Mouse (Mus musculus) embryonic stem cell, embryonic (primary cell): ENCODE data around the gene Gmppa.

Source experiments
- CTCF ChIA-PET, 4 experiments: fragments of 300-600 bp in 2 of 4; fragments of 350-600 bp in 2 of 4; sonication (Branson Sonifier 250); formaldehyde crosslinking; loops; one replicate each; lab custom pipeline; 2022; ENCODE audit warnings: inconsistent platforms in 2 of 4; lab: Charles Lee
- POLR2A ChIA-PET, 4 experiments: fragments of 300-600 bp in 2 of 4; fragments of 350-600 bp in 2 of 4; sonication (Branson Sonifier 250); formaldehyde crosslinking; loops; one replicate each; lab custom pipeline; 2022; ENCODE audit warnings: antibody characterized with exemption in 4 of 4, inconsistent platforms in 1 of 4; lab: Charles Lee

Gene Gmppa

DNA sequence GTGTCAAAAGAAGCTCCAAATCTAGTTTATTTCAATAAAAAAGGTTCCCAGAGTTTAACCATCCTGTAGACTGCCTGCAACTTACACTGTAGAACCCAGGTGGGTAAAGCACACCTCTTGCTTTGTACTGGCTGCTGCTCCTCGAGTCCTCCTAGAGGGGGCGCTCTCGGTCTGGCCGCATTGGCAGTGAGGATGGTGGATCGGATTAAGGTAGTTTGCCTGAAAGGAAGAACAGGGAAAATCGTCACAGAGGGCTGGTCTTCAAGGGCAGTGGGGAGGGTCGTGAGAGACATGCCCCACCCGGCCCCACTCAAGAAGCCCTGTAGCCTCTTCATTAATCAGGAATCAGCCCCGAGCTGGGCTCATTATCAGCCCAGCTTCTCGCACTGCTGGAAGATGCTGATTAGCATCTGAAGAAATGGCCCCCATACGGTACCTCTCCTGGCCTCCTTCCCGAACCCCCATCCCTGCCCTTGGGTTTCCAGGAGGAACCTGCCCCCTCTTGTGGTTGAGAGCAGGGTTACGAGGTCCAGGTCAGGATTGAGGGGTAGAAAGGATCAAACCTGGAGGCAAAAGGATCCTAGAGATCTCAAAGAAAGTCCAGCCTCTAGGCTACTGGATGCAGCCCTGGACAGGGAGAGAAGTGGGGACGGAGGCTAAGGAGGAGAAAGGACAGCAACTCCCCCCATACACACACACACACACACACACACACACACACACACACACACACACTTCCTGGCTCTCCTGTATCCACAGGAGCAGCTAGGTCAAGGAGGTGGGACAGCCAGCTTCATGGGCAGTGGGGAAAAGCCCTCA, 21.2 kb downstream of the Gmppa start:
- CTCF ChIA-PET = interaction anchor here (0.5 to 3.4 kb wide), 30 partner anchors 10 to 756 kb away, joined by 3 to 30 read pairs (median 5); partner anchors contain the start of genes Dnpep (in 1 of the 4) and Gmppa (in 1 of the 4)
- POLR2A ChIA-PET = interaction anchor here in 3 of 4 experiments (0.5 to 4.4 kb wide), 6 partner anchors 8 to 21 kb away, joined by 3 to 22 read pairs (median 5); partner anchors contain the start of genes Gmppa (in 2 of the 3) and Asic4 (in 1 of the 3)

DNA sequence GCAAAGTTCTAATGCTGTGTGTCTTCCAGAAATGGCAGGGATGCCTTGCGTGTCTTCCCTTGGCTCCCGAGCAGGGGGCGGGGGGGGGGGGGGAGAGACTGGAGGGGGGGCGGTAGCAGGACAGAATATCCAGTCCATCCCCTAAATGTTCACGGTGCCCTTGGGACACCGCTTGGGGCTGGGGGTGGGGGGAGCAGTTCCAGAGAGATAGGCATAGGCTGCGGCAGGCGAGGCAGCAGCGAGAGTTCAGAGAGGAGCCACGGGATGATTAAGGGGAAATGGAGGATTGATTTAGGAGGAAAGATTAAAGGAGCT, 21.9 kb downstream of the Gmppa start:
- ChIA-PET CTCF (interaction anchor here (0.6 to 3.4 kb wide), 30 partner anchors 9 to 756 kb away, joined by 3 to 30 read pairs (median 4); partner anchors contain the start of genes Asic4 (in 1 of the 4), Chpf (in 1 of the 4), Dnpep (in 1 of the 4) and Gmppa (in 1 of the 4)), POLR2A (interaction anchor here in 3 of 4 experiments (0.6 to 4.4 kb wide), 9 partner anchors 8 to 140 kb away, joined by 3 to 22 read pairs (median 4); partner anchors contain the start of genes Asic4 (in 1 of the 3) and Gmppa (in 1 of the 3))

DNA sequence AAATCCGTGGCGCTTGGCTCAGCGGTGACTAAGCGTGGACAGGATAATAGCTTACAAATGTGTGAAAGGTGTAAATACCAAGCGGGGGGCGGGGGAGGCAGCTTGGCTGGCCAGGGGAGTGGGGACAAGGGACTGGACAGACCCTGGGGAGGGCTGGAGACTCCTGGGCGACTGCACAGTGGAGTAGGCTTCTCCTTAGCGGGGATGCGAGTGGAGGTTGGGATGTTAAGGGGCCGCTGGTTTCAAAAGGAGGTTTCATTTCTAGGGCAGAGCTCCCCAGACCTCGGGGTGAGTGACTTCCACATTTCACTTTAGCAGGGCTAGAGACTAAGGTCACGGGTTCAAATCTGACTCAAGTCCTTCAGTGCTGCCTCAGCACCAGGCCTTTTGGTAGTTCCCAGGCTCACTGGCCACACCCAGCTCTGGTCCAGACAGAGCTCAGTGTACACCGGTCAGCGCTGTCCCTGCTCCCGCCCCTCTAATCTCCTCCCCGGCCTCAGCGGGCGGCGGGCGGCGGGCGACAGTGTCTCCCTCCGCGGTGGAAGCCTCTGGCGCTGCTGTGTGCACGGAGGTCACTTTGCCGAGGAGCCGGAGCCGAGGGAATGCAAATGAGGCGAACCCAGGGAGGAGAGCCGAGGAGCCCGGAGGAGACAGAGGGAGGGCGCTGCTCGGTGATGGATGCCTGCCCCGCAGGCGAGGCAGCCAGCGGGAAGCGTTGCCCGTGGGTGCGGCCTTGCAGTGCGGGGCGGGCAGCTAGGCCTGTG, 22.5 kb downstream of the Gmppa start:
- CTCF ChIA-PET = interaction anchor here (0.6 to 3.4 kb wide), 33 partner anchors 9 to 558 kb away, joined by 3 to 30 read pairs (median 5); partner anchors contain the start of genes Asic4 (in 1 of the 4), Chpf (in 1 of the 4), Dnpep (in 1 of the 4) and Gmppa (in 1 of the 4)
- POLR2A ChIA-PET = interaction anchor here (0.6 to 4.4 kb wide), 14 partner anchors 9 to 141 kb away, joined by 3 to 22 read pairs (median 4); partner anchors contain the start of genes Asic4 (in 1 of the 4) and Gmppa (in 1 of the 4)

DNA sequence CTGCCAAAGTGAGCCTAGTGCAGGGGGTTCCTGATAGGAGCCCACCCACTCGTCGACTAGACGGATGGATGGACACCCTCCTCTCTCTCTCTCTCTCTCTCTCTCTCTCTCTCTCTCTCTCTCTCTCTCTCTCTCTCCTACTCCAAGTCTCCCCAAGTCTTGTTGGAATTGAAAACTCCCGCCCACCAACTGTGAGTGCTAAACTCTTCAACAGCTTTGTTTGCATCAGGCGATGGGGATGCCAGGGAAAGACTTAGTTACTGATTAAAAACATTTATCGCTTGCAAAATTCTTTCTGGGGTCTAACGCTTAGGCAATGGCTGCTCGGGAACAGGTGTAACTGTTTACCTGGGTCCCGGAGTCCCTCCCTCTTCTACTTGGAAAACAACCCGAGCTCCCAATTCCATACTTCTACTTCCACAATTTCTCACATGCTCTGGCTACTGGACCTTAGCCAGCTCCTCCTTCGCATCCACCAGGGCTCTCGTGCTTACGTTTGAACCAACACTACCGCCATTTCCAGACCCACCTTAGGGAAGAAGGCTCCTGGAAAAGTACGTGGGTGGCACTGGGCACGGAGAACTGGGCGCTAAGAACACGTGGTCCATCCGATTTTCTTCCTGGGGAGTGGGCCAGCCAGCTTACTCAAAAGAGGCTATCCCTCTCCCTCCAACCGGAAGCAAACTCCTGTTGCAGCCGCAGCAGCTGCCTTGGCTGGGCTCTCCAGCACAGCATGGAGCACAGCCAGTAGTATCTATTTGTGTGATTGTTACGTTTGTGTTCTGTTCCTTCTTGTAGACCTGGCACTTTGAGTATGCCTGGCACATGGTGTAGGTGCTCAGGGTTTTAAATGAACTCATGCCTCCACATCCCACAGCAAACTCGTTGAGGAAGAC, 23.3 kb downstream of the Gmppa start:
- CTCF ChIA-PET = interaction anchor here (0.6 to 3.4 kb wide), 23 partner anchors 9 to 559 kb away, joined by 3 to 30 read pairs (median 4); partner anchors contain the start of genes Asic4 (in 1 of the 4), Chpf (in 1 of the 4), Dnpep (in 1 of the 4) and Gmppa (in 1 of the 4)
- POLR2A ChIA-PET = interaction anchor here in 3 of 4 experiments (0.7 to 4.4 kb wide), 11 partner anchors 8 to 150 kb away, joined by 3 to 22 read pairs (median 3); partner anchors contain the start of genes Asic4 (in 1 of the 3) and Gmppa (in 1 of the 3)

DNA sequence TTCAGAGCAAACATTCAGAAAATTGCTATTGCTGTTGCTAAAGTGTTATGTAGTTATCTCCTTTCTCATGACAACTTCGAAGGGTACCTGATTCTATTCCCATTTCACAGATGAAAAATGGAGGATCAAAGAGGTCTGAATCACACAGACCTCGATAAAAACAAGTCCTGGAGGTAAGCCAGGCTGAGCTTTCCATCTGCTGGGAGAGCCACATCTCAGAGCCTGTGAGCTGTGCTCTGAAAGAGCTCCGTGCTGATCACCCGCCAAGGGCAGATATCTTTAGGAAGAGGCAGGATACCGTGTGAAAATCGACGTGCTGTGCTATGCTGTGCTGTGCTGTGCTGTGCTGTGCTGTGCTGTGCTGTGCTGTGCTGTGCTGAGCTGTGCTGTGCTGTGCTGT, 24.6 kb downstream of the Gmppa start:
- CTCF ChIA-PET = interaction anchor here in 2 of 4 experiments (0.6 to 1.3 kb wide), 3 partner anchors 17 to 46 kb away, joined by 3 to 4 read pairs (median 3); no protein-coding TSS in a partner anchor
- POLR2A ChIA-PET = interaction anchor here in 1 of 4 experiments (3.1 to 4.4 kb wide), 2 partner anchors 11 to 17 kb away, joined by 9 to 22 read pairs; partner anchors contain the start of gene Asic4

DNA sequence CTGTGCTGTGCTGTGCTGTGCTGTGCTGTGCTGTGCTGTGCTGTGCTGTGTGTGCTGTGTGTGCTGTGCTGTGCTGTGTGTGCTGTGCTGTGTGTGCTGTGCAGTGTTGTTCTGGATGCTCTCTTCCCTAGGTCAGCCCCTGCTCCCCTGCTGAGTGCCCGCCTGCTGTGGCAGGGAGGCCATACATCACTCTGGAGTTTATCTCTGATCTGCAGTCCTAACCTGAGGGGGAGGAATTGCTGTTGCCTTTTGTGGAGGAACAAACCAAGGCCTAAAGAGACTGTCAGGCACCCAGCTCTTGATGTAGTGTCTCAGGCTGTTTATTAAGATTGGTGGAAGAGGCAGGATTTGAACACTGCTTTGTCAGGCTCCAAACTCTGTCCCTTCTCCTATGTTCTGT, 26.9 kb downstream of the Gmppa start:
- ChIA-PET CTCF (interaction anchor here in 1 of 4 experiments (1.3 kb wide), 1 partner anchor 14 kb away, joined by 3 read pairs; no protein-coding TSS in a partner anchor), POLR2A (interaction anchor here in 1 of 4 experiments (0.8 kb wide), 1 partner anchor 14 kb away, joined by 3 read pairs; no protein-coding TSS in a partner anchor)

DNA sequence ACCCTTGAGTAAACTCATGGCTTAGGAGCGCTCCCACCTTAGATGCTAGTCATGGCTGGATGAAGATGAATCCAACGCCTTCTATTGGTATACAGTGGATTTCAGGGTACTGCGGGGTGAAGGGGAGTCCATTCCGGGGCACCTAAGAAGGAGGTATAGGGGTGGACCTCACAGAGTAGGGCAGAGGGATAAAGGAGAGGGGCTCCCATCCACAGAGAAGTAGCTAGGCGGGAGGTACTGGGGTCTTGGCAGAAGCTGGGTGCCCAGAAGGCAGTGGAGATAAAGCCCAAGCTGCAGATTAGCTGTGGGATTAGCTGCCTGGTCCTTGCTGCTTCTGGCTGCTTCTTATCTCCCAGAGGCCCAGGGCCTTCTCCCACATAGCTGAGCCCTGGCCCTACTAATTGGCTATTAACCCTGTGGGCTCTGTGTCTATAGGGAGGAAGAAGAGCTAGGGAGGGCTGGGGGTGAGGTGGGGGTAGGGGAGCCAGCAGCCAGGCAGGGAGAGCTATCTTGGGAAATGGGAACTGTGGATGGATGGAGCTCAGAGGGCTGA, 28.0 kb downstream of the Gmppa start:
- ChIA-PET CTCF (interaction anchor here in 3 of 4 experiments (0.7 to 2.0 kb wide), 13 partner anchors 11 to 342 kb away, joined by 3 to 10 read pairs (median 3); partner anchors contain the start of gene Chpf (in 1 of the 3)), POLR2A (interaction anchor here in 3 of 4 experiments (0.5 to 1.5 kb wide), 3 partner anchors 12 to 22 kb away, joined by 3 read pairs; no protein-coding TSS in a partner anchor)

DNA sequence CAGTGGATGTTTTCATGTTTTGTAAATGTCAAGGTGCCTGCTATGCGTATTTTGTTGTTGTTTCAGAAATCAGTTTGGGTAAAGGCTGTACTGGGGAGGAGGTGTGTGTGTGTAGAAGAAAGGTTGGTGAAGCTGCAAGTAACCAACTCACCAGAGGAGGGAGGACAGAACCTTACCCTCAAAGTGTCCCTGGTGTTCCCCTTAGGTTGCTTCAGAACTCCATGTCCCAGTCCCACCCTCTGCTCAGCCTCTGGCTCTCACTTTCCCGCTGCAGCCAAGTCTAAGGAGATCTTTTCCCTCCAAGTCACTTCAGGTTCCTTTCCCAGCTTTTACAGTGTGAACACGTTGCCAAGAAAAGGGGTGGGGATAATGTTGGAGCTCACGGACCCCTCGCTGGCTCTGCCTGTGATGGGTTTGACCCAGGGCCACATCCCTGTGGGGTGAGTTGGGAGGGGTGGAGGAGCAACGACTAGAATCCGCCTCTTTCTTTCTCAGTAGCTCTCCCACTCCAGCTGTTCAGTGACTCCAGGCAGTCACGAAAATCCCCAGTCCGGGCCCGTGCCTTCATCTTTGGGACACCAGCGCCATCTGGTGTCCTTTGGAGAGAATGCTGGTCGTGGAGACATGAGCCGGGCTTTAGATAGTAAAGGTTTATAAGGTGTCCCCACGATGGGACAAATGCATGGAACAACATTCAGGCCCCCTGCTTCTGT, 31.6 kb downstream of the Gmppa start:
- CTCF ChIA-PET = interaction anchor here (0.5 to 4.3 kb wide), 117 partner anchors 9 to 1023 kb away, joined by 3 to 89 read pairs (median 4); partner anchors contain the start of genes Chpf (in 3 of the 4), Gmppa (in 3 of the 4), Tmem198 (in 3 of the 4) and Des (in 2 of the 4)
- POLR2A ChIA-PET = interaction anchor here (0.6 to 2.2 kb wide), 23 partner anchors 9 to 250 kb away, joined by 3 to 9 read pairs (median 4); partner anchors contain the start of genes Gmppa (in 2 of the 4), Chpf (in 1 of the 4), Dnpep (in 1 of the 4) and Tmem198 (in 1 of the 4)

DNA sequence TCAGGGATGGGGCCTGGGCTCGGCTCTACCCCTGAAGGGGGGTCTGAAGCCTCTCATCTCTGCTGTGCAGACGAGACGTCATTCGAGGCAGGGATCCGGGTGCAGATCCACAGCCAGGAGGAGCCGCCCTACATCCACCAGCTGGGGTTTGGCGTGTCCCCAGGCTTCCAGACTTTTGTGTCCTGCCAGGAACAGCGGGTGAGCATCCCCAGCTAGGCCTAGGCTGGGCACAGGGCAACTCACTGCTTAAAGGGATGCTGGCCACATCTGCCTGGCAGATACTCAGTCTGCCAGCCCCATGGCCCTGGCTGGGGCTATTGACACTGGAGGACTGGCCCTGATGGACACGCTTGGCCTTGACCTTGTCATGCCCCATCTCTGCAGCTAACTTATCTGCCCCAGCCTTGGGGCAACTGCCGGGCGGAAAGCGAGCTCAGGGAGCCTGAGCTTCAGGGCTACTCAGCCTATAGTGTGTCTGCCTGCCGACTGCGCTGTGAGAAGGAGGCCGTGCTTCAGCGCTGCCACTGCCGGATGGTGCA, 33.6 kb downstream of the Gmppa start:
- ChIA-PET POLR2A (interaction anchor here in 1 of 4 experiments (1.0 to 2.7 kb wide), 3 partner anchors 18 to 126 kb away, joined by 3 to 6 read pairs (median 3); no protein-coding TSS in a partner anchor), CTCF (interaction anchor here (0.8 to 4.3 kb wide), 12 partner anchors 8 to 126 kb away, joined by 3 to 89 read pairs (median 21); partner anchors contain the start of genes Chpf (in 1 of the 4), Slc4a3 (in 1 of the 4) and Tmem198 (in 1 of the 4))

DNA sequence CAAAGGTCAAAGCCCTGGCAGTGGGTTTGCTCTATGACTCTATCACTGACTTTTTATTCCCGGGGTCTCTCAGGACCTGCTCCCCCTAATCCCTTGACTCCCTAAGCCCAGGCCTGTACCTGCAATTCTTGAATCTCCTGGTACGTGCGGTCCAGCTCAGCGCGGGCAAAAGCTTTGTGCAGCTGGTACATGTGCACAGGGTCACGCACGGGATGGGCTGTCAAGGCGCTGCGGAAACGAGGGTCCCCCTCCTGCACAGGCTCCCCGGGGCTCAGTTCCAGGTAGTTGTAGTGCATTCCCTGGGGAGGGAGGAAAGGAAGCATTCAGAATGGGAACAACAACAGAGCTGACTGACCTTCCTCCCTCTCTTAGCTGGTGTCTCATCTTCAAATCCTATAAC, 40.7 kb downstream of the Gmppa start:
- ChIA-PET POLR2A (interaction anchor here (0.6 to 5.5 kb wide), 21 partner anchors 9 to 159 kb away, joined by 3 to 28 read pairs (median 4); partner anchors contain the start of gene Dnpep (in 1 of the 4)), CTCF (interaction anchor here (0.5 to 4.7 kb wide), 147 partner anchors 9 to 965 kb away, joined by 3 to 81 read pairs (median 4); partner anchors contain the start of genes Gmppa (in 4 of the 4), Dnpep (in 2 of the 4), Inha (in 2 of the 4) and Abcb6 (in 1 of the 4))

DNA sequence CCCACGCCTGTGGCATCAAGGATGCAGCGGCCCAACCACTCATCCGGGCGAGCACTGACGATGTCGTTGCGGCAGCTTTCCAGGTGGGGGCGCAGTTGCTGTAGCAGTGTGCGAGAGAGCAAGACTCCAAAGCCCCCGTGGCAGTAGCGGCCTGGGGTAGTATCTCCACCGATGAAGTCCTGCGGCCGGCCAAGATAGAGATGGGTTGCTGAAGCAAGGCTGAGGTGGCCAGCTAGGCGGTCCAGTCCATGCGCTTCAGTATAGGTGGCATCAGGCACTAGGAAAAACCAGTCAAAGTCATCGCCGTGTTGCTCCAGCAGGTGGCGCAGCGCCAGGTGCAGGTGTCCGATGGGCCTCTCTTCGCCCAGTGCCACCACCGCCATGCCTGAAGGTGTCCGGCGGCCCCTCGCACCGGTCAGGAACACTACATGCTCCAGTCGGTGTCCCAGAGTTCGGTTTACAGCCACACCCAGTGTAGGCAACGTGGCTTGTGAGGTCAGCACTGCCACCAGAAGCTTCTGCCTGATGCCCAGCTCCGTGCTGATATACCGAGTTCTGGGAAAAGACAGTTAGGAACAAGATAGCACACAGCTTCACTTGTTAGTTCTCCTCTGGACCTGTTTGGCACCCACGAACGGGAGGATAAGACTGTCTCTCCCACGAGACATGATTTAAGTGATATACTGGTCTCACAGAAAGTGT, 41.7 kb downstream of the Gmppa start:
- CTCF ChIA-PET = interaction anchor here (0.5 to 4.7 kb wide), 160 partner anchors 8 to 966 kb away, joined by 3 to 81 read pairs (median 4); partner anchors contain the start of genes Gmppa (in 4 of the 4), Dnpep (in 2 of the 4), Inha (in 2 of the 4) and Abcb6 (in 1 of the 4)
- POLR2A ChIA-PET = interaction anchor here (0.5 to 5.5 kb wide), 21 partner anchors 9 to 160 kb away, joined by 3 to 28 read pairs (median 4); partner anchors contain the start of gene Dnpep (in 1 of the 4)

DNA sequence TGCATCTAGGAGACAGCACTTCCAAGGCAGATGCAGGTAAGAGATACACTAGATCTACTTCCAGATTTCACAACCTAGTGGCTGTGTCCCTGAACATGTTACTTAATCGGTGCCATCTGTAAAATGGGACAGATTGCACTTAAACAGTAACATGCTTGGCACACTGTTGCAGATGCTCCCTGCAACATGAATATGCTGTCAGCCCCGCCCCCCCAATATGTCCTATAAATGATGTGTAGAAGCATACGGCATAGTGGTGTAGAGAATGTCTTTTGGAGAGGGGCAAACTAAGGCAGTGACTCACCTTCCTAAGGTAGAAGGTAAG, 42.2 kb downstream of the Gmppa start:
- ChIA-PET POLR2A (interaction anchor here (0.5 to 5.5 kb wide), 15 partner anchors 9 to 309 kb away, joined by 3 to 28 read pairs (median 5); partner anchors contain the start of genes Dnpep (in 1 of the 4), Stk11ip (in 1 of the 4) and Zfand2b (in 1 of the 4)), CTCF (interaction anchor here (0.6 to 4.7 kb wide), 83 partner anchors 9 to 647 kb away, joined by 3 to 81 read pairs (median 7); partner anchors contain the start of genes Gmppa (in 2 of the 4), Inha (in 2 of the 4), Asic4 (in 1 of the 4) and Dnpep (in 1 of the 4))

DNA sequence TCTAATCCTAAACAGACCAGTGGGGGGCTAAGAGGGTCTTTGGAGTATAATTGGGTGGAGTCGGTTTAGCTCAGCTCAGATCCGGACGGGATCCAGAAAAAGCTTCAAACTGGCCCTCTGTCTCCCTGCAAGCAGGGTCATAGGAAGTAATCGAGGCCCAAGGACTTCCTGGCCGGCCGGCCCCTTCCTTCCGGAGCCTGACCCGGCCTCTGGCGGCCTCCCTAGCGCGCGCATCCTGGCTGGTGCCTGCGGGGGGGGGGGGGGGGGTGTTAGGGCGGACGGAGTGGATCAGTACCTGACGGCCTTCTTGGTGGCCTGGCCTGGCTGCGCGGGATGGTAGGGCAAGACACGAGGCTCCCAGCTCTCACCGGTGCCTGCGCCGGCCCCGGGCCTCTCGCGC, 42.8 kb downstream of the Gmppa start:
- ChIA-PET CTCF (interaction anchor here (0.7 to 4.7 kb wide), 42 partner anchors 9 to 353 kb away, joined by 3 to 81 read pairs (median 6); partner anchors contain the start of genes Asic4 (in 1 of the 4), Dnpep (in 1 of the 4), Gmppa (in 1 of the 4) and Inha (in 1 of the 4)), POLR2A (interaction anchor here in 3 of 4 experiments (0.6 to 5.5 kb wide), 37 partner anchors 9 to 972 kb away, joined by 3 to 35 read pairs (median 5); partner anchors contain the start of genes Gmppa (in 2 of the 3), Dnpep (in 1 of the 3), Inha (in 1 of the 3) and Obsl1 (in 1 of the 3))
